Mouse (Mus musculus) forebrain, postnatal 0 days (tissue): Measurements from ENCODE around the gene Olfr544. TPM values are rescaled to one million over a fixed set of nuclear protein-coding genes. Genes with fewer than 3 reads are reported as not detected.
A peak's percentile ranks its signal among the peaks of the same experiment; 100 is the strongest.

Experiments
- ATAC-seq: fragments of 200-750 bp; cut with Nextera tagmentation; 2 replicates; pipeline ENCODE4 v1.8.0; 2017; ENCODE audit warnings: mild to moderate bottlenecking, moderate library complexity
- DNase-seq: peaks from one replicate; pipeline ENCODE4 v3.0.0-alpha.2; 2015
- H3K27ac ChIP-seq: fragments of 300-500 bp; sonication (generic); 2 replicates; pipeline ENCODE4 v1.5.1; 2014; ENCODE audit warnings: low read depth, mild to moderate bottlenecking, antibody characterized with exemption, low read length, moderate library complexity, mixed read lengths
- H3K27me3 ChIP-seq: fragments of 300-500 bp; sonication (generic); 2 replicates; pipeline ENCODE4 v1.6.1; 2014; ENCODE audit warnings: mild to moderate bottlenecking, low read length, mixed read lengths; ENCODE audit not compliant: insufficient read depth
- H3K36me3 ChIP-seq: fragments of 300-500 bp; sonication (generic); 2 replicates; pipeline ENCODE4 v1.6.1; 2014; ENCODE audit warnings: mild to moderate bottlenecking, moderate library complexity; ENCODE audit not compliant: insufficient read depth
- H3K4me1 ChIP-seq: fragments of 300-500 bp; sonication (generic); 2 replicates; pipeline ENCODE4 v1.6.1; 2014; ENCODE audit warnings: antibody characterized with exemption; ENCODE audit not compliant: insufficient read depth
- H3K4me2 ChIP-seq: fragments of 300-500 bp; sonication (generic); 2 replicates; pipeline ENCODE4 v1.6.1; 2014; ENCODE audit warnings: low read depth, mild to moderate bottlenecking, moderate library complexity
- H3K4me3 ChIP-seq: fragments of 300-500 bp; sonication (generic); 2 replicates; pipeline ENCODE4 v1.5.1; 2014; ENCODE audit warnings: low read depth, low read length, mixed read lengths
- H3K9ac ChIP-seq: fragments of 300-500 bp; sonication (generic); 2 replicates; pipeline ENCODE4 v1.6.1; 2014; ENCODE audit warnings: mild to moderate bottlenecking
- H3K9me3 ChIP-seq: fragments of 300-500 bp; sonication (generic); 2 replicates; pipeline ENCODE4 v1.6.1; 2016; ENCODE audit warnings: low read length
- CTCF ChIP-seq: sonication (generic); IDR thresholded peaks from 2 replicates; pipeline ENCODE4 v1.5.1; 2016; ENCODE audit warnings: antibody characterized with exemption, control low read depth, low read depth
- WGBS: fragments of 180-500 bp; shearing (Covaris S2); extraction: QIAGEN DNeasy Blood & Tissue Kit; methylation state at CpG from one replicate; pipeline ENCODE4 v1.1.7; 2014; 5-methylcytosine and 5-hydroxymethylcytosine counted together
- polyA plus RNA-seq: library from polyadenylated mRNA; unstranded; fragments of >200 nt; fragmentation: Nextera tagmentation; extraction: Ambion mirVana; gene quantifications from 2 replicates; pipeline ENCODE4 v1.2.1, GENCODE M21; 2015
- total RNA-seq: library from RNA; depleted of rRNA; stranded (reverse); fragments of >200 nt; gene quantifications from 2 replicates; pipeline ENCODE4 v1.2.3, GENCODE M21; 2014; rRNA removed

The Olfr544 gene
- total RNA-seq (not detected in 2 replicates), polyA plus RNA-seq (0.04 and 0.05 TPM in 2 replicates)

- DNase-seq, result no peak
- WGBS, result 33% methylated on average over 1 of the region's 1 CpGs
- no peak for TF ChIP-seq CTCF
- Histone ChIP-seq H3K27me3 (no peaks in the 10 kb centered on the region), H3K4me1 (no peaks in the 10 kb centered on the region), H3K4me2 (no peak within 1 kb of the TSS), H3K4me3 (no peak within 1 kb of the TSS), H3K36me3 (no peaks in the 10 kb centered on the region), H3K27ac (no peak within 1 kb of the TSS), H3K9me3 (no peaks in the 10 kb centered on the region), H3K9ac (no peak within 1 kb of the TSS)
- no peak for ATAC-seq
Observed at GRCm38 (mm10) chr7:102488161-102488560, at the start of gene Olfr544. TSS of gene Olfr544 (minus strand) at chr7:102488313.

- ATAC-seq, result no peak
Observed at GRCm38 (mm10) chr7:102534449-102534848, 46.3 kb upstream of the Olfr544 start, which contains the start of gene Olfr547. TSS of gene Olfr547 (plus strand) at chr7:102534749.

GRCm38 (mm10) chr7:102529052-102529451 lies 40.9 kb upstream of the Olfr544 start:
- Histone ChIP-seq H3K9ac (no peak overlapping the region), H3K27ac (no peak overlapping the region), H3K9me3 (no peaks in the 10 kb centered on the region), H3K4me1 (no peaks in the 10 kb centered on the region), H3K27me3 (no peaks in the 10 kb centered on the region), H3K36me3 (no peaks in the 10 kb centered on the region), H3K4me2 (no peak overlapping the region), H3K4me3 (no peak overlapping the region)
- DNase-seq, result no peak
- 86% methylated on average over 1 of the region's 1 CpGs for WGBS
- no peak for TF ChIP-seq CTCF
- ATAC-seq, result no peak

More at GRCm38 (mm10) chr7:102534449-102534848, 46.3 kb upstream of the Olfr544 start, which contains the start of gene Olfr547:
- Histone ChIP-seq H3K4me1 (no peaks in the 10 kb centered on the region), H3K27me3 (no peaks in the 10 kb centered on the region), H3K4me3 (no peak within 1 kb of the TSS), H3K9ac (no peak within 1 kb of the TSS), H3K9me3 (no peaks in the 10 kb centered on the region), H3K4me2 (no peak within 1 kb of the TSS), H3K36me3 (no peaks in the 10 kb centered on the region), H3K27ac (no peak within 1 kb of the TSS)
- 75% methylated on average over 1 of the region's 1 CpGs for WGBS
- no peak for DNase-seq
- TF ChIP-seq CTCF, result no peak

- H3K4me1 ChIP-seq, result no peaks in the 10 kb centered on the region
- H3K4me2 ChIP-seq, result no peak overlapping the region
- 32% methylated on average over 2 of the region's 2 CpGs for WGBS
- ATAC-seq, result 0 out of 2 replicates have a peak, but pooled peaks have one; percentile 13
- H3K27me3 ChIP-seq, result no peaks in the 10 kb centered on the region; the same call in 1 of the 2 replicates
- DNase-seq, result peak; percentile 42
- no peak overlapping the region for H3K4me3 ChIP-seq
- no peak overlapping the region for H3K9ac ChIP-seq
- no peaks in the 10 kb centered on the region for H3K9me3 ChIP-seq
- H3K36me3 ChIP-seq, result no peaks in the 10 kb centered on the region
- TF ChIP-seq CTCF, result no peak
- no peak overlapping the region for H3K27ac ChIP-seq
Observed at GRCm38 (mm10) chr7:102517051-102517335, 28.9 kb upstream of the Olfr544 start.

GRCm38 (mm10) chr7:102516261-102517050 lies 28.3 kb upstream of the Olfr544 start:
- H3K4me2 ChIP-seq, result no peak overlapping the region
- H3K27me3 ChIP-seq, result no peaks in the 10 kb centered on the region; the same call in 1 of the 2 replicates
- ATAC-seq (no peak), DNase-seq (peak; percentile 26)
- no peak overlapping the region for H3K4me3 ChIP-seq
- H3K36me3 ChIP-seq, result no peaks in the 10 kb centered on the region
- TF ChIP-seq CTCF, result no peak
- no peak overlapping the region for H3K9ac ChIP-seq
- no peak overlapping the region for H3K27ac ChIP-seq
- no peaks in the 10 kb centered on the region for H3K9me3 ChIP-seq
- 43% methylated on average over 10 of the region's 10 CpGs for WGBS
- H3K4me1 ChIP-seq, result no peaks in the 10 kb centered on the region

GRCm38 (mm10) chr7:102514144-102514543 lies 26.0 kb upstream of the Olfr544 start:
- Histone ChIP-seq H3K9me3 (no peaks in the 10 kb centered on the region), H3K4me1 (no peaks in the 10 kb centered on the region), H3K27me3 (no peaks in the 10 kb centered on the region; the same call in 1 of the 2 replicates), H3K9ac (no peak overlapping the region), H3K36me3 (no peaks in the 10 kb centered on the region), H3K4me3 (no peak overlapping the region), H3K27ac (no peak overlapping the region), H3K4me2 (no peak overlapping the region)
- WGBS, result 71% methylated on average over 4 of the region's 4 CpGs
- DNase-seq (no peak), ATAC-seq (no peak)
- no peak for TF ChIP-seq CTCF

- Histone ChIP-seq H3K36me3 (no peaks in the 10 kb centered on the region), H3K4me3 (peak overlapping the region; percentile 54), H3K27ac (no peak overlapping the region), H3K27me3 (no peaks in the 10 kb centered on the region; the same call in 1 of the 2 replicates), H3K4me2 (peak overlapping the region; percentile 95), H3K9ac (peak overlapping the region; percentile 81), H3K9me3 (no peaks in the 10 kb centered on the region), H3K4me1 (no peaks in the 10 kb centered on the region)
- WGBS, result 4% methylated on average over 54 of the region's 54 CpGs
- DNase-seq (peak; percentile 94), ATAC-seq (peak; percentile 98)
- TF ChIP-seq CTCF, result peak; percentile 91
Observed at GRCm38 (mm10) chr7:102512814-102513435, 24.8 kb upstream of the Olfr544 start.
